Mouse (Mus musculus): ENCODE results near the gene Chit1.

Gene Chit1

DNA sequence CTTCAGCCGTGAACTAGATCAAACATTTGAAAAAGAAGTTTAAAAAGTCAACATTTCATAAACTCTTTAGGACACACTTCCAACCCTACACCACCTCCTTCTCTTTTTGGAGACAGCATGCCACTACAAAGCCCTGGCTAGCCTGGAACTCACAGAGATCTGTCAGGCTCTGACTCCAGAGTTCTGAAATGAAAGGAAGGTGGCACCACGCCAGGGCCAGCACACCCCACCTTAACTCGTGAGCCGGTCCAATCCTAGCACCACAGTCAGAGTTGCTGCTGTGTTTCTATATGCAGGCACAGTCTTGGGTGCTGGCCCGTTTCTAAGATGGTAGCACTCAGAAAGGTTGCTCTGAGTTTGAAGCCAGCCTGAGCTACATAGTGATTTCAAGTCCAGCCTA lies 6.1 kb downstream of the Chit1 start:
- in situ Hi-C loops (cut with MboI), result loop anchor here (25.0 kb wide), 1 partner anchor 205 kb away; the partner anchor contains the start of genes Optc and Prelp

DNA sequence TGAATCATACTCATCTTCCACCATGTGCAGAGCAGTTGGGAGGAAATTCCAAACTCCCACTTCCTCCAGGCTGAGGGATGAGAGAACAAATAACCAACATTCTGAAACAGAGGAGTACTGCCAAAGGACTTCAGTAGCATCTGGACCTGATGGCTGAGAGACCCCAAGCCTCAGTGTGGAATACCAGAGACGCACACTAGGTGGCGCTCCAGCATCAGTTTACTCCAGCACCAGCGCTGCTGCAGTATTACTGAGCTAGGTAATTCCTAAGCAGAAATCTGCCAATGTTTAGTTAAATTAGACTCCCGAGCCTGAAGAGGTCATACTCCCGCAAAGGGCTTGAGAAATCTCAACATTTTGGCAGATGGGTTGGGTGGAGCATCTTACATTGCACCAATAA lies 9.1 kb downstream of the Chit1 start:
- in situ Hi-C loops (cut with MboI), result loop anchor here (25.0 kb wide), 1 partner anchor 208 kb away; the partner anchor contains the start of genes Optc and Prelp

DNA sequence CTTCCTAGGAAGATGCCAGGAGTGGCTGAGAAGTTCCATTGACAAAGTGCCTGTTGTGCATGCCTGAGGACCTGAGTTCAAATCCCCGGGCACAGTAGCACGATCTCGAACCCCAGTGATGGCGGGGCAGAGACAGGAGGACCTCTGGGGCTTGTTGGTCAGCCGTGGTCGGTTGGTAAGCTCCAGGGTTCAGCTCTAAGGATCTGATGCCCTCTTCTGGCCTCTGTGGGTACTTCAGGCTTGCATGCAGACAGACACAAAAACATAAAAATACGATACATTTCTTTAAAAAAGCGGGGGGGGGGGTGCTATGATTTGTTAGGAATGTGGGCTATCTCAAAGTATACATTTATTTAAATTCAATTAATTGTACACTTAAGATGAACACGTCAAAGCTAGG lies 11.2 kb downstream of the Chit1 start:
- in situ Hi-C loops (cut with MboI), result loop anchor here (25.0 kb wide), 1 partner anchor 210 kb away; the partner anchor contains the start of genes Optc and Prelp

DNA sequence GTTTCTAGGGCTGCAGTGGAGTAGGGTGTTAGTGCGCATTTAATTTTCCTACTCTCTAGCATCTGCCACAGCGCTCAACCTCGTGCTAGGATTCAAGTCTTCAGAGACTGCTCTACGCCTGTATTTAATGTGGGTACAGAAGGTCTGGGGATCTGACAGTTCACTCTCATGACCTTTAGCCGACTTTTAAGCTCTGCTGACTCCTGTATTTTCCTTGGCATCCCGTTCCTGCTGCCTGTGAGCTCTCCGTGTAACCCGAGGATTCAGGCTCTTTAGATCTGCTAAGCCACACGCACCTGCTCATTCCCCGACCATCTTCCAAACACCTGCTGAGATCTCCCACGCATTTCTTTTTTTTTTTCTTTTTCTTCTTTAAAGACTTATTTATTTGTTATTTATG lies 22.3 kb downstream of the Chit1 start:
- in situ Hi-C loops (cut with MboI), result no loop called here

- in situ Hi-C loops (cut with MboI), result no loop called here
These were observed 25.3 kb downstream of the Chit1 start for GRCm38 (mm10) chr1:134136351-134136750.

DNA sequence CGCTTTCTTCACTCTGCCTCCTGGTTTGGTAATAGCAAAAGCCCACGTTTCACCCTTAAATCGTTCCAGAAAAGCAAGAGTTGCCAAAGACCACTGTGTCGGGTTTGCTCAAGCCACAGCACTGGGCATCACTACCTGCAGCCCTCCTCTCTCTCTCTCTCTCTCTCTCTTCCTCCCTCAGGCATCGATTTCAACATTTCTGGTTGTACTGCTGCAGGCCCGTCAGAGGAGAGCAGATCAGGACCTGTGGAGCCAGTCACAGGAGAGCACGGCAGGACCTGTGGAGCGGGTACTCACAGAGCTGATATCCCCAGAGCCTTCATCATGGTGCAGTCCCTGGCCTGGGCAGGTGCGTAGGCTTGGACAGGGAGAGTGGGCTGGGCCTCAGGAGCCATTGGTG lies 27.4 kb downstream of the Chit1 start:
- in situ Hi-C loops (cut with MboI), result no loop called here

- in situ Hi-C loops (cut with MboI), result no loop called here
These were observed 31.3 kb downstream of the Chit1 start for GRCm38 (mm10) chr1:134142363-134142794.

DNA sequence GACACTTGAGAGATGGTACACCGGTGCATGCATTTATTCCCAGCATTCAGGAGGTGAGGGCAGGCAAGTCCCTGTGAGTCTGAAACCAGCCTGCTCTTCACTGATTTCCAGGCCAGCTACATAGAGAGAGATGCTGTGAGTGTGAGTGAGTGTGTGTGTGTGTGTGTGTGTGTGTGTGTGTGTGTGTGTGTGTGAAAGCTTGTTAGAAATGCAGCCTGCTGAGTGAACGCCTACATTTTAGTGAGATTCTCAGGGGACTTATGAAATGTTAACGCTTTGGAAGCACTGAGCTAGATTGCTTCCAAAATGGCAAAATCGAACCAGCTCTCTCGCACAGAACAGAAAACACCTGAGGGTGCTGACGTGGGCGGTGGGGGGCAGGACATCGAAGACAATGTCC lies 35.0 kb downstream of the Chit1 start:
- in situ Hi-C loops (cut with MboI), result no loop called here

GRCm38 (mm10) chr1:134150076-134150475 lies 39.0 kb downstream of the Chit1 start:
- in situ Hi-C loops (cut with MboI), result loop anchor here (5.0 kb wide), 1 partner anchor 172 kb away; no protein-coding TSS in a partner anchor

GRCm38 (mm10) chr1:134150745-134151144 lies 39.7 kb downstream of the Chit1 start:
- in situ Hi-C loops (cut with MboI), result loop anchor here (5.0 kb wide), 1 partner anchor 172 kb away; no protein-coding TSS in a partner anchor

GRCm38 (mm10) chr1:134151655-134152412 lies 40.8 kb downstream of the Chit1 start:
- in situ Hi-C loops (cut with MboI), result loop anchor here (5.0 kb wide), 1 partner anchor 170 kb away; no protein-coding TSS in a partner anchor

DNA sequence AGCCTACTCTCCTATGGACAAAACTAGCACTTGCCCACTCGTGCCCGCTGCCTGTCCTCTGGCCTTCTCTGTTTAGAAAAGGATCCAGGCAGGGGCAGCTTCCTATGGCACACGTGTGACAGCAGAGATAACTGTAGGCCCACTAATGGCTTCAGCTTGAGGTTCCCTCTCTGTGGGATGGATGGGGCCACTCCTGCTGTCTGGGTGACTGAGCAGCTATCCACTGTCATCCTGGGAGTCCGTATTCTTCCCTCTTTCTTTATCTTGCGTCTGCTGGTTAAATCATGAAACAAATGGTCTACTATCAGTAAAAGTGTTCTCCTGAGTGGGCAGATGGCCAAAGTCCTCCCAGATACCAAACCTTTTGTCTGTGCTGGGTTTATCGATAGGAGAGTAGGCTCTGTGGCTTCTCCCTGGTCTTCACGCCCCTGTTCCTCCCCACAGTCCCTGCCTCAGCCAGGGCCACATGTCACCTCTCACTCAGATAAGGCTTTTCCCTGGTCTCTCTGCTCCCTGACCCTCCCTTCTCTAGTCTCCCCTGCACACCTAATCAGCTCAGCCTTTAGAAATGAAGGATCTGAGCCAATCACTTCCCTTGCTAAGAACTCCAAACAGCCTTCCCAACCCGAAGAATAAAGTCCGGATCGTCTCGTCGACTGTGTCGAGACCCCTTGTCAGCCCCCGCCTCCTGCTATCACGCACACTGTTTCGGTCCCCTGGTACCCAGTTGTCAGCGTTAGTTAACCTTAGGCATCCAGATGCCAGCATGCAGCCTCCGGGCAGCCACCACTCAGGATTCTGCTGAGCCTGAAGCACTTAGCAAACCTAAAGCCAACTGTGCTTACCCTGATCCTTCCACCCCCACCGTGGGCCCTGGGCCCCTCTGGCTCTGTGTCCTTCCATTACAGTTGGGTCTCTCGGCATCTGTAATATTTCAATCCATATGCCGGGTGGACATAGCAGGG lies 41.9 kb downstream of the Chit1 start:
- in situ Hi-C loops (cut with MboI), result loop anchor here (5.0 kb wide), 1 partner anchor 169 kb away; no protein-coding TSS in a partner anchor

DNA sequence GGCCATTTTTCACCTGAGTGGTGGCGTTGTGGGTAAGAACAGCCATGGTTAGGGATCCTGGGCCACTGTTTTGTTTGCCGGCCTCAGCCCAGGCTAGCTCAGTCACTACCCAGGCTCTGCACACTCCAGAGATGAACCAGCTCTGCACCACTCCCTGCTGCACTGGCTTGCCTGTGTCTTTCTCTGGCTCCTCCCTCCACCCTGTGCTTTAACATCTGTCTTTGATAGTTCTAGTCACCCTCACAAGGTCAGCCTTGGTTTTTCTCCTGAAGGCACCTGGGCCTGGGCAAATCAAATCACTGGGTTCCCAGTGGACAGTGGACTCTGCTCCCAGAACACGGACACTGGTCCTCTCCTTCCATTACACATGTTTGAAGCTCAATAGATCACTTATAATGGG lies 43.1 kb downstream of the Chit1 start:
- in situ Hi-C loops (cut with MboI), result loop anchor here (5.0 kb wide), 1 partner anchor 168 kb away; no protein-coding TSS in a partner anchor

DNA sequence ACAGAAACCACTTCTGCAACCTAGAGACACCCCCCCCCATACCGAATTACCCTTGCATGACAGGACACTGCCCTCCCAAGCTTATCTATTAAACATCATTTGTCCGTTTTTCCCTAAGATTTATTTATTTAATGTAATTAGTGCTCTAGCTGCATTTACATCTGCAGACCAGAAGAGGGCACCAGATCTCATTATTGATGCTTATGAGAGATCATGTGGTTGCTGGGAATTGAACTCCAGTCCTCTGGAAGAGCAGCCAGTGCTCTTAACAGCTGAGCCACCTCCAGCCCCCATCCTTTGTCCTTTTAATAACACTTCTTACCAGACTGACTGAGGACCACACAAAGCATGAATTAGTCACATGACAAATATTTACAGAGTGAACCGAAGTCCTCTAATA lies 43.6 kb downstream of the Chit1 start:
- in situ Hi-C loops (cut with MboI), result loop anchor here (5.0 kb wide), 1 partner anchor 168 kb away; no protein-coding TSS in a partner anchor

DNA sequence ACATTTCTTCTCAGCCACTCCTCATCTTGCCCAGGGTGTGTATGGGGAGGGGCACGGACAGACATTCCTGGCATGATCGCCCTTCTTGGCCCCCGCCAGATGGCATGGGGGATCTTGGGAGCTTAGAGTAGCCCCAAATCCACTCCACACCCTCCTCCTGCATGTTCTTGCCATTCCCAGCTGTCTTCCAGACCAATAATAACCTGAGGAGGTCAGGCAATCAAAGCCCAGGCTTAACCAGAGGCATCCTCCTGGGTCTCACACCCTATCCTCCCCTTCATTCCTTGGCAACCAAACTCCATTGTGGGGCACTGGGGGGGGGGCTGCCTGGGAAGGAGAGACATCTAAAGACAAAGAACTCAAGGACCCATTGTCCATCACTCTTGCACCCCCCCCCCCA lies 49.4 kb downstream of the Chit1 start:
- in situ Hi-C loops (cut with MboI), result no loop called here

DNA sequence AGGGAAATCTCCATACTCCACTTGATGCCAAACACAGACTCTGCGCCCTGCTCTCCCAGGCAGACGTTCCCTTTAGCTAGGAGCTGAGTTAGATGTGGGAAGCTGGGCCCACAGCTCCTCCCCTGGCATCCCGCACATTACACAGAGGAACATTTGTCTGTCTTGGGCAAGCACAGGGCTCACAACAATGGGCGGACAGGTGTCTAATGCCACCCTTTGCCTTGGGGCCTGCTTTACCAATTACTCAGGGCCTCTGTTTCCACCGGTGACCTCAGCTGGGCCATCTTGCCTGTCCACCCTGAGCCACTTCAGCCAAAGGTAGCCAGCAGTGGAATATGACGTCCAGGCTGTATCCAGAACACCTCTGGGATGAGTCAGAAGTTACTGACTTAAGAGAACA lies 50.4 kb downstream of the Chit1 start:
- in situ Hi-C loops (cut with MboI), result no loop called here

- in situ Hi-C loops (cut with MboI), result no loop called here
These were observed 51.6 kb downstream of the Chit1 start for GRCm38 (mm10) chr1:134162510-134163225.

DNA sequence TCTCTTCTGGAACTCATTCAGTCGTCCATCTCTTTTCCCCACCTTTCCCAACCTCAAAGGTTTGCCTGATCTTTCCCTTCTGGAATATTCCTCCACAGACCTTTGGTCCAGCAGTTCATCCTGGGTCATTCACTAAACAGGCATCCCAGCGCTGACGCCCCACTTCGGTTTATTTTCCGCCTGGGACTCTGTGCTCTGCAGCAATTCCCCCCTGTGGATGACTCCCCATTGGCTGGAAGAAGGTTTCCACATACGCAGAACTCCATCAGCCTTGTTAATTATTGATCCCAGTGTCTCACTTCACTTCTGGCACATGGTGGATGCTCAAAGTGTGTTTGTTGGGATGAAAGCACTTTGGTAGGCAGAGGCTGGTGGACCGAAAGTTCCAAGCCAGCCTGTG lies 52.4 kb downstream of the Chit1 start:
- in situ Hi-C loops (cut with MboI), result no loop called here

GRCm38 (mm10) chr1:134164454-134164853 lies 53.4 kb downstream of the Chit1 start:
- in situ Hi-C loops (cut with MboI), result no loop called here

DNA sequence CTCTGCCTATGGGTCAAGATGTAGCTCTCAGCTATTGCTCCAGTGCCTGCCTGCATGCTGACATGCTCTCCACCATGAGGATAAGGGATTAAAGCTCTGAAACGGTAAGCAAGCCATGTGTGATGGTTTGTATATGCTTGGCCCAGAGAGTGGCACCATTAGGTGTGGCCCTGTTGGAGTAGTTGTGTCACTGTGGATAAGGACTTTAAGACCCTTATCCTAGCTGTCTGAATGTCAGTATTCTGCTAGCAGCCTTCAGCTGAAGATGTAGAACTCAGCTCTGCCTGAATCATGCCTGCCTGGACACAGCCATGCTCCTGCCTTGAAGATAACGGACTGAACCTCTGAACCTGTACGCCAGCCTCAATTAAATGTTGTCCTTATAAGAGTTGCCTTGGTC lies 55.5 kb downstream of the Chit1 start:
- in situ Hi-C loops (cut with MboI), result no loop called here
